Mouse (Mus musculus) olfactory bulb, adult 2 months (tissue): ENCODE results near the gene Spop. TPM values are rescaled to one million over a fixed set of nuclear protein-coding genes. Genes with fewer than 3 reads are reported as not detected.

ENCODE experiments used
- H3K27ac ChIP-seq: fragments of 200-500 bp; 2 replicates; pipeline ENCODE4 v1.5.1; 2012; ENCODE audit warnings: low read depth, low read length; ENCODE audit not compliant: insufficient read depth
- H3K4me1 ChIP-seq: fragments of 200-500 bp; 2 replicates; pipeline ENCODE4 v1.6.1; 2012; ENCODE audit warnings: low read length; ENCODE audit not compliant: control insufficient read depth, insufficient read depth
- H3K4me3 ChIP-seq: fragments of 200-500 bp; 2 replicates; pipeline ENCODE4 v1.5.1; 2012; ENCODE audit warnings: mild to moderate bottlenecking, low read depth, low read length, moderate library complexity; ENCODE audit not compliant: insufficient read depth
- CTCF ChIP-seq: fragments of 200-500 bp; IDR thresholded peaks from 2 replicates; pipeline ENCODE4 v1.5.1; 2012; ENCODE audit warnings: low read depth, mild to moderate bottlenecking, low read length, moderate library complexity; ENCODE audit not compliant: insufficient read depth
- POLR2A ChIP-seq: fragments of 200-500 bp; IDR thresholded peaks from 2 replicates; pipeline ENCODE4 v1.6.1; 2012; ENCODE audit warnings: mild to moderate bottlenecking, low read depth, low read length, moderate library complexity; ENCODE audit not compliant: insufficient read depth
- WGBS: fragments of 180-500 bp; shearing (Covaris S2); methylation state at CpG from one replicate; pipeline ENCODE4 v1.1.7; 2018; 5-methylcytosine and 5-hydroxymethylcytosine counted together
- polyA plus RNA-seq: library from polyadenylated mRNA; stranded (reverse); fragments of >200 nt; gene quantifications from 2 replicates; pipeline ENCODE4 v1.2.4, GENCODE M21; 2012; ENCODE audit warnings: low replicate concordance; ENCODE audit not compliant: missing spikeins, insufficient read depth, insufficient read length

The Spop gene
- polyA plus RNA-seq, 1 experiment = not detected

GRCm38 (mm10) chr11:95508211-95508926, 94.5 kb downstream of the Spop start:
- 54% methylated on average over 13 of the region's 13 CpGs for WGBS
- Histone ChIP-seq H3K4me3 (no peak overlapping the region), H3K27ac (no peak overlapping the region), H3K4me1 (peaks cover 30% of the 10 kb centered on the region)
- TF ChIP-seq POLR2A = no peak
- TF ChIP-seq CTCF = no peak

GRCm38 (mm10) chr11:95509126-95509717, 95.3 kb downstream of the Spop start:
- Histone ChIP-seq H3K27ac (no peak overlapping the region), H3K4me1 (peaks cover 38% of the 10 kb centered on the region), H3K4me3 (no peak overlapping the region)
- WGBS = 78% methylated on average over 6 of the region's 6 CpGs
- no peak for TF ChIP-seq CTCF
- no peak for TF ChIP-seq POLR2A

- no peak for TF ChIP-seq CTCF
- WGBS = 95% methylated on average over 12 of the region's 12 CpGs
- H3K4me3 ChIP-seq = no peak overlapping the region
- H3K4me1 ChIP-seq = peaks cover 43% of the 10 kb centered on the region
- H3K27ac ChIP-seq = no peak overlapping the region
These were observed 96.8 kb downstream of the Spop start for GRCm38 (mm10) chr11:95510631-95511030.

- Histone ChIP-seq H3K4me1 (peaks cover 39% of the 10 kb centered on the region), H3K27ac (no peak overlapping the region), H3K4me3 (no peak overlapping the region)
- TF ChIP-seq POLR2A (no peak), CTCF (no peak)
- WGBS = 96% methylated on average over 1 of the region's 1 CpGs
These were observed 98.0 kb downstream of the Spop start for GRCm38 (mm10) chr11:95511919-95512318.

- TF ChIP-seq CTCF (no peak), POLR2A (no peak)
- no peak overlapping the region for H3K4me3 ChIP-seq
- H3K4me1 ChIP-seq = peaks cover 34% of the 10 kb centered on the region
- H3K27ac ChIP-seq = no peak overlapping the region
- WGBS = 80% methylated on average over 6 of the region's 6 CpGs
These were observed 98.5 kb downstream of the Spop start for GRCm38 (mm10) chr11:95512383-95512782.

- H3K4me1 ChIP-seq = peaks cover 21% of the 10 kb centered on the region
- H3K4me3 ChIP-seq = peak overlapping the region; percentile 47
- no peak overlapping the region for H3K27ac ChIP-seq
- TF ChIP-seq POLR2A (no peak), CTCF (no peak)
- 2% methylated on average over 66 of the region's 66 CpGs for WGBS
These were observed 99.8 kb downstream of the Spop start for GRCm38 (mm10) chr11:95513461-95514297.

- Histone ChIP-seq H3K4me3 (peak within 1 kb of the TSS; percentile 47), H3K27ac (no peak within 1 kb of the TSS), H3K4me1 (peaks cover 15% of the 10 kb centered on the region)
- TF ChIP-seq POLR2A (no peak), CTCF (peak; percentile 76; the same call in 1 of the 2 replicates)
- WGBS = 1% methylated on average over 64 of the region's 66 CpGs
These were observed 100.5 kb downstream of the Spop start, which contains the start of gene Nxph3 for GRCm38 (mm10) chr11:95514298-95514861. Gene Nxph3, minus strand, starts transcription at chr11:95514570.

- no peak overlapping the region for H3K4me3 ChIP-seq
- 72% methylated on average over 17 of the region's 17 CpGs for WGBS
These were observed 101.8 kb downstream of the Spop start for GRCm38 (mm10) chr11:95515376-95516323.

More at GRCm38 (mm10) chr11:95515376-95516323, 101.8 kb downstream of the Spop start:
- Histone ChIP-seq H3K4me1 (peaks cover 15% of the 10 kb centered on the region), H3K27ac (no peak overlapping the region)
- TF ChIP-seq POLR2A (no peak), CTCF (no peak)
